Mouse (Mus musculus) ES-Bruce4 (cell line): Measurements from ENCODE around the gene Uchl1.

ENCODE experiments used
- EP300 ChIP-seq: IDR thresholded peaks from 2 replicates; pipeline ENCODE4 v1.6.1; 2011; ENCODE audit warnings: low read depth, low read length; ENCODE audit not compliant: insufficient read depth
- POLR2A ChIP-seq: IDR thresholded peaks from one replicate; pipeline ENCODE4 v1.8.1; 2011; ENCODE audit warnings: low read length; ENCODE audit not compliant: insufficient read depth

GRCm38 (mm10) chr5:66654220-66654619, 21.7 kb upstream of the Uchl1 start:
- TF ChIP-seq POLR2A (no peak), EP300 (no peak)
